Mouse (Mus musculus): ENCODE measurements at regions not wholly inside any gene's neighbourhood (a gene's known extent, or its start where the extent isn't known, plus 50 kb on each side); places are given as distances from the start of the nearest gene placed in this dataset.
"Not testable (repeated sequence)": the region's sequence is repeated elsewhere in the genome, so short reads cannot be mapped to it uniquely, and the experiment has no call there.

DNA sequence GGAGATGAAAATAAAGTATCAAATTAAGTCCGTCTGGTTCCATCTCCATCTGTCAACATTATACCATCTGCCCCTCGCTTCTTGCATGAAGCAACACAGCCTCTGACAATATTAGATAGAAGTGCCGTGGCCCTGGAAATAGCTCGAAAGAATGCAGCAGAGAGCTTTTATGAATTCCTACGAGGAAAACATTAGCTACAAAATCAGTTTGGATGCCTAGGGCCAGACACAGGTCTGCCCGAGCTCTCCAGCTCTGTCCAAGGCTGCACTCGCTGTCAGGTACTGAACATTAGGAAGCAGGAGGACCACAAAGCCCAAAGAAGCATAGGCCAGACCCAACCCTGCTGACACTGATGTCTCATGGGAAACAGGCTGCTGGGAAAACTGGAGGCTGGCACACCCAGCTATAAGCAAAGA lies 192.3 kb downstream of the Tcp10c start:
- H3K4me1 ChIP-seq (ENCODE audit: control insufficient read depth, insufficient read depth, low read length), result no peaks in the 10 kb centered on the region
- no peaks in the 10 kb centered on the region for H3K27me3 ChIP-seq (ENCODE audit: control insufficient read depth, insufficient read depth, low read length, poor library complexity, severe bottlenecking)
- no peak overlapping the region for H3K9ac ChIP-seq (ENCODE audit: low read depth, poor library complexity, severe bottlenecking)
- no peak overlapping the region for H3K27ac ChIP-seq (ENCODE audit: insufficient read depth, low read length)
- H3K36me3 ChIP-seq (ENCODE audit: control insufficient read depth, insufficient read depth, low read length, poor library complexity, severe bottlenecking), result no peaks in the 10 kb centered on the region
- H3K9me3 ChIP-seq (replicated peaks; ENCODE audit: control insufficient read depth, insufficient read depth, low read length, poor library complexity, severe bottlenecking), result no peaks in the 10 kb centered on the region
- TF ChIP-seq CTCF (IDR thresholded peaks at IDR 0.05; ENCODE audit: low read depth, low read length) (no peak), POLR2A (IDR thresholded peaks at IDR 0.05; ENCODE audit: insufficient read depth, low read length) (no peak), EP300 (IDR thresholded peaks at IDR 0.05; ENCODE audit: insufficient read depth, low read depth, low read length) (no peak)
- no peak overlapping the region for H3K4me3 ChIP-seq (ENCODE audit: low read depth, low read length)

DNA sequence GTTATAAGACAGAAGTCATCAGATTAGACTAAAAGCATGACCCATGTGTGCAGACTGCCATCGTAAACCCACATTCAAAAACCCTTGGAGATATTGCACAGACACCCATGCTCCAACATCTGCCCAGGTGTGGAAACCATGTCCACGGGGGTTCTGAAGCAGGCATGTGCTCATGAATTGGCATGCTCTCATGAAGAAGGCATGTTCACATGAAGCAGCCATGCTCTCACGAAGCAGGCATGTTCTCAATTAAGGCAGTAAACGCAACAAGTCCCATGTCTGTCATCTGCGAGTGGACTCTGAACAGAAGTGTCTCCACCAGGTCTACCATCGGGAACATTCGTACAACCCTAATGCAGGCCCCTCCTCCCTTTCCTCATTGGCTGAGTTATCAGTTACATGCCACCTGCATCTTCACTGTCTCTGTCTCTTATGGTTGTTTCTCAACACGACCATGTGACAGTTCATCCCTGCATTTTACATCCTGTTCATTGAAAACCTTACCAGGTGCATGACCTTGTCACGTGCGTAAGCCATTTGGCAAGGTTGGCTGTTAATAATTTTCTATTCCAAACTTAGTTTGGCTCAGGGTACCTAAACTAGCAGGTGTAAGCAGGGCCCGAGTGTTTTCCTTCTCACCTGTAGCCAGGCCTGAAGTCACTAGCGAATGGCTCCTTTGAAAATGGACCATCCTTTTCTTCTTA lies 193.4 kb downstream of the Tcp10c start:
- no peaks in the 10 kb centered on the region for H3K9me3 ChIP-seq (replicated peaks; ENCODE audit: control insufficient read depth, insufficient read depth, low read length, poor library complexity, severe bottlenecking)
- no peak overlapping the region for H3K27ac ChIP-seq (ENCODE audit: insufficient read depth, low read length)
- TF ChIP-seq POLR2A (IDR thresholded peaks at IDR 0.05; ENCODE audit: insufficient read depth, low read length) (no peak), EP300 (IDR thresholded peaks at IDR 0.05; ENCODE audit: insufficient read depth, low read depth, low read length) (no peak), CTCF (IDR thresholded peaks at IDR 0.05; ENCODE audit: low read depth, low read length) (no peak)
- H3K4me3 ChIP-seq (ENCODE audit: low read depth, low read length), result no peak overlapping the region
- no peaks in the 10 kb centered on the region for H3K36me3 ChIP-seq (ENCODE audit: control insufficient read depth, insufficient read depth, low read length, poor library complexity, severe bottlenecking)
- H3K9ac ChIP-seq (ENCODE audit: low read depth, poor library complexity, severe bottlenecking), result no peak overlapping the region
- H3K4me1 ChIP-seq (ENCODE audit: control insufficient read depth, insufficient read depth, low read length), result no peaks in the 10 kb centered on the region
- no peaks in the 10 kb centered on the region for H3K27me3 ChIP-seq (ENCODE audit: control insufficient read depth, insufficient read depth, low read length, poor library complexity, severe bottlenecking)

- Histone ChIP-seq H3K9ac (ENCODE audit: low read depth, poor library complexity, severe bottlenecking) (no peak overlapping the region), H3K4me3 (ENCODE audit: low read depth, low read length) (no peak overlapping the region), H3K4me1 (ENCODE audit: control insufficient read depth, insufficient read depth, low read length) (no peaks in the 10 kb centered on the region), H3K27ac (ENCODE audit: insufficient read depth, low read length) (no peak overlapping the region), H3K9me3 (replicated peaks; ENCODE audit: control insufficient read depth, insufficient read depth, low read length, poor library complexity, severe bottlenecking) (no peaks in the 10 kb centered on the region), H3K36me3 (ENCODE audit: control insufficient read depth, insufficient read depth, low read length, poor library complexity, severe bottlenecking) (no peaks in the 10 kb centered on the region), H3K27me3 (ENCODE audit: control insufficient read depth, insufficient read depth, low read length, poor library complexity, severe bottlenecking) (no peaks in the 10 kb centered on the region)
- TF ChIP-seq POLR2A (IDR thresholded peaks at IDR 0.05; ENCODE audit: insufficient read depth, low read length), result no peak
- no peak for TF ChIP-seq CTCF (IDR thresholded peaks at IDR 0.05; ENCODE audit: low read depth, low read length)
- no peak for TF ChIP-seq EP300 (IDR thresholded peaks at IDR 0.05; ENCODE audit: insufficient read depth, low read depth, low read length)
These were observed 195.9 kb downstream of the Tcp10c start for GRCm38 (mm10) chr17:13549975-13550895.

GRCm38 (mm10) chr17:13550896-13551267 lies 196.5 kb downstream of the Tcp10c start:
- not testable (repeated sequence) for H3K9ac ChIP-seq (ENCODE audit: low read depth, poor library complexity, severe bottlenecking); H3K4me3 ChIP-seq (ENCODE audit: low read depth, low read length); H3K4me1 ChIP-seq (ENCODE audit: control insufficient read depth, insufficient read depth, low read length); H3K27ac ChIP-seq (ENCODE audit: insufficient read depth, low read length); H3K9me3 ChIP-seq (replicated peaks; ENCODE audit: control insufficient read depth, insufficient read depth, low read length, poor library complexity, severe bottlenecking); H3K36me3 ChIP-seq (ENCODE audit: control insufficient read depth, insufficient read depth, low read length, poor library complexity, severe bottlenecking); H3K27me3 ChIP-seq (ENCODE audit: control insufficient read depth, insufficient read depth, low read length, poor library complexity, severe bottlenecking)

- H3K9ac ChIP-seq (ENCODE audit: low read depth, poor library complexity, severe bottlenecking); H3K27me3 ChIP-seq (ENCODE audit: control insufficient read depth, insufficient read depth, low read length, poor library complexity, severe bottlenecking); H3K4me3 ChIP-seq (ENCODE audit: low read depth, low read length); H3K4me1 ChIP-seq (ENCODE audit: control insufficient read depth, insufficient read depth, low read length); H3K36me3 ChIP-seq (ENCODE audit: control insufficient read depth, insufficient read depth, low read length, poor library complexity, severe bottlenecking); H3K27ac ChIP-seq (ENCODE audit: insufficient read depth, low read length); H3K9me3 ChIP-seq (replicated peaks; ENCODE audit: control insufficient read depth, insufficient read depth, low read length, poor library complexity, severe bottlenecking): not testable (repeated sequence)
These were observed 197.5 kb downstream of the Tcp10c start for GRCm38 (mm10) chr17:13551693-13552404.

DNA sequence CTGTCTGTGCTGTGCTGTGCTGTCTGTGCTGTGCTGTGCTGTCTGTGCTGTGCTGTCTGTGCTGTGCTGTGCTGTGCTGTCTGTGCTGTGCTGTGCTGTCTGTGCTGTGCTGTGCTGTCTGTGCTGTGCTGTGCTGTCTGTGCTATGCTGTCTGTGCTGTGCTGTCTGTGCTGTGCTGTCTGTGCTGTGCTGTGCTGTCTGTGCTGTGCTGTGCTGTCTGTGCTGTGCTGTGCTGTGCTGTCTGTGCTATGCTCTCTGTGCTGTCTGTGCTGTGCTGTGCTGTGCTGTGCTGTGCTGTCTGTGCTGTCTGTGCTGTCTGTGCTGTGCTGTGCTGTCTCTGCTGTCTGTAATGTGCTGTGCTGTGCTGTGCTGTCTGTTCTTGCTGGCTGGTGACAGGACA lies 198.5 kb downstream of the Tcp10c start:
- H3K4me1 ChIP-seq (ENCODE audit: control insufficient read depth, insufficient read depth, low read length); H3K36me3 ChIP-seq (ENCODE audit: control insufficient read depth, insufficient read depth, low read length, poor library complexity, severe bottlenecking); H3K27ac ChIP-seq (ENCODE audit: insufficient read depth, low read length); H3K4me3 ChIP-seq (ENCODE audit: low read depth, low read length); H3K27me3 ChIP-seq (ENCODE audit: control insufficient read depth, insufficient read depth, low read length, poor library complexity, severe bottlenecking); H3K9me3 ChIP-seq (replicated peaks; ENCODE audit: control insufficient read depth, insufficient read depth, low read length, poor library complexity, severe bottlenecking); H3K9ac ChIP-seq (ENCODE audit: low read depth, poor library complexity, severe bottlenecking): not testable (repeated sequence)

- H3K9me3 ChIP-seq (replicated peaks; ENCODE audit: control insufficient read depth, insufficient read depth, low read length, poor library complexity, severe bottlenecking); H3K4me3 ChIP-seq (ENCODE audit: low read depth, low read length); H3K27ac ChIP-seq (ENCODE audit: insufficient read depth, low read length); H3K36me3 ChIP-seq (ENCODE audit: control insufficient read depth, insufficient read depth, low read length, poor library complexity, severe bottlenecking); H3K4me1 ChIP-seq (ENCODE audit: control insufficient read depth, insufficient read depth, low read length); H3K27me3 ChIP-seq (ENCODE audit: control insufficient read depth, insufficient read depth, low read length, poor library complexity, severe bottlenecking); H3K9ac ChIP-seq (ENCODE audit: low read depth, poor library complexity, severe bottlenecking): not testable (repeated sequence)
These were observed 201.1 kb downstream of the Tcp10c start for GRCm38 (mm10) chr17:13555311-13556059.

Measured in ES-Bruce4 (cell line).